Mouse (Mus musculus): ENCODE measurements around the gene Phykpl. TPM values are rescaled to one million over a fixed set of nuclear protein-coding genes. Genes with fewer than 3 reads are reported as not detected.

The Phykpl gene
- polyA plus RNA-seq (2016; fragmentation: Nextera tagmentation; extraction: Ambion mirVana), result 13.5 and 14.6 TPM in 2 replicates

- peak within 1 kb of the TSS; percentile 93 for H3K27ac ChIP-seq
- H3K9me3 ChIP-seq, result no peaks in the 10 kb centered on the region
- under 1% methylated on average over 59 of the region's 59 CpGs for whole genome bisulfite sequencing
These were observed at the start of gene Phykpl for GRCm38 (mm10) chr11:51584431-51585248. Phykpl (plus strand) TSS chr11:51584757.

GRCm38 (mm10) chr11:51538388-51538787, 46.2 kb upstream of the Phykpl start:
- 46% methylated on average over 7 of the region's 7 CpGs for WGBS
- no peak for DNase-seq (ENCODE audit: low spot score)

More at GRCm38 (mm10) chr11:51584431-51585248, at the start of gene Phykpl:
- Histone ChIP-seq H3K36me3 (peaks cover 46% of the 10 kb centered on the region), H3K27me3 (ENCODE audit: insufficient read depth, poor library complexity, severe bottlenecking) (no peaks in the 10 kb centered on the region), H3K4me3 (peak within 1 kb of the TSS; percentile 68), H3K4me1 (replicated peaks) (peaks cover 41% of the 10 kb centered on the region)
- DNase-seq (ENCODE audit: low spot score), result peak; percentile 98

GRCm38 (mm10) chr11:51538919-51539758, 45.4 kb upstream of the Phykpl start:
- peak; percentile 38 for DNase-seq (ENCODE audit: low spot score)
- no peaks in the 10 kb centered on the region for H3K36me3 ChIP-seq
- H3K27ac ChIP-seq, result peak overlapping the region; percentile 40; the same call in 1 of the 2 replicates
- H3K4me1 ChIP-seq (replicated peaks), result peaks cover 50% of the 10 kb centered on the region
- no peak overlapping the region for H3K4me3 ChIP-seq
- 0 out of 2 replicates have a peak, but pooled peaks cover 2% of the 10 kb centered on the region for H3K27me3 ChIP-seq (ENCODE audit: insufficient read depth, poor library complexity, severe bottlenecking)
- WGBS, result 63% methylated on average over 13 of the region's 13 CpGs
- no peaks in the 10 kb centered on the region for H3K9me3 ChIP-seq

More at GRCm38 (mm10) chr11:51538388-51538787, 46.2 kb upstream of the Phykpl start:
- Histone ChIP-seq H3K36me3 (no peaks in the 10 kb centered on the region), H3K4me3 (no peak overlapping the region), H3K27me3 (ENCODE audit: insufficient read depth, poor library complexity, severe bottlenecking) (0 out of 2 replicates have a peak, but pooled peaks cover 2% of the 10 kb centered on the region), H3K27ac (peak overlapping the region; percentile 35; the same call in 1 of the 2 replicates), H3K9me3 (no peaks in the 10 kb centered on the region), H3K4me1 (replicated peaks) (peaks cover 48% of the 10 kb centered on the region)

- 13% methylated on average over 10 of the region's 10 CpGs for WGBS
- no peak overlapping the region for H3K27ac ChIP-seq
- DNase-seq (ENCODE audit: low spot score), result peak; percentile 97
These were observed 44.7 kb upstream of the Phykpl start for GRCm38 (mm10) chr11:51539759-51540282.

GRCm38 (mm10) chr11:51542424-51542823, 42.1 kb upstream of the Phykpl start:
- Histone ChIP-seq H3K27me3 (ENCODE audit: insufficient read depth, poor library complexity, severe bottlenecking) (no peaks in the 10 kb centered on the region), H3K4me1 (replicated peaks) (peaks cover 49% of the 10 kb centered on the region), H3K27ac (peak overlapping the region; percentile 69), H3K4me3 (no peak overlapping the region), H3K36me3 (no peaks in the 10 kb centered on the region), H3K9me3 (no peaks in the 10 kb centered on the region)
- DNase-seq (ENCODE audit: low spot score), result peak; percentile 70
- 36% methylated on average over 9 of the region's 9 CpGs for WGBS

More at GRCm38 (mm10) chr11:51539759-51540282, 44.7 kb upstream of the Phykpl start:
- Histone ChIP-seq H3K9me3 (no peaks in the 10 kb centered on the region), H3K36me3 (no peaks in the 10 kb centered on the region), H3K4me1 (replicated peaks) (peaks cover 50% of the 10 kb centered on the region), H3K27me3 (ENCODE audit: insufficient read depth, poor library complexity, severe bottlenecking) (0 out of 2 replicates have a peak, but pooled peaks cover 2% of the 10 kb centered on the region), H3K4me3 (no peak overlapping the region)

- H3K4me1 ChIP-seq (replicated peaks), result peaks cover 38% of the 10 kb centered on the region
- DNase-seq (ENCODE audit: low spot score), result peak; percentile 75
- no peaks in the 10 kb centered on the region for H3K27me3 ChIP-seq (ENCODE audit: insufficient read depth, poor library complexity, severe bottlenecking)
- H3K4me3 ChIP-seq, result no peak overlapping the region
- no peaks in the 10 kb centered on the region for H3K9me3 ChIP-seq
- WGBS, result 37% methylated on average over 7 of the region's 7 CpGs
- no peak overlapping the region for H3K27ac ChIP-seq
- no peaks in the 10 kb centered on the region for H3K36me3 ChIP-seq
These were observed 41.0 kb upstream of the Phykpl start for GRCm38 (mm10) chr11:51543487-51544050.

- Histone ChIP-seq H3K4me3 (no peak overlapping the region), H3K27me3 (ENCODE audit: insufficient read depth, poor library complexity, severe bottlenecking) (no peaks in the 10 kb centered on the region), H3K4me1 (replicated peaks) (peaks cover 36% of the 10 kb centered on the region), H3K9me3 (no peaks in the 10 kb centered on the region), H3K27ac (no peak overlapping the region), H3K36me3 (no peaks in the 10 kb centered on the region)
- DNase-seq (ENCODE audit: low spot score), result no peak
- WGBS, result 66% methylated on average over 2 of the region's 2 CpGs
These were observed 40.1 kb upstream of the Phykpl start for GRCm38 (mm10) chr11:51544413-51544812.

GRCm38 (mm10) chr11:51545811-51546210, 38.7 kb upstream of the Phykpl start:
- Histone ChIP-seq H3K27me3 (ENCODE audit: insufficient read depth, poor library complexity, severe bottlenecking) (no peaks in the 10 kb centered on the region), H3K4me3 (no peak overlapping the region), H3K9me3 (no peaks in the 10 kb centered on the region), H3K36me3 (no peaks in the 10 kb centered on the region), H3K4me1 (replicated peaks) (peaks cover 36% of the 10 kb centered on the region), H3K27ac (0 out of 2 replicates have a peak overlapping the region, but pooled peaks have one; percentile 16)
- WGBS, result 59% methylated on average over 4 of the region's 4 CpGs
- no peak for DNase-seq (ENCODE audit: low spot score)

GRCm38 (mm10) chr11:51551253-51551652, 33.3 kb upstream of the Phykpl start:
- Histone ChIP-seq H3K9me3 (no peaks in the 10 kb centered on the region), H3K4me3 (no peak overlapping the region), H3K36me3 (no peaks in the 10 kb centered on the region), H3K4me1 (replicated peaks) (peaks cover 25% of the 10 kb centered on the region; the same call in 1 of the 2 replicates), H3K27ac (no peak overlapping the region), H3K27me3 (ENCODE audit: insufficient read depth, poor library complexity, severe bottlenecking) (no peaks in the 10 kb centered on the region)
- WGBS, result 85% methylated on average over 5 of the region's 5 CpGs
- no peak for DNase-seq (ENCODE audit: low spot score)

- peaks cover 25% of the 10 kb centered on the region; the same call in 1 of the 2 replicates for H3K4me1 ChIP-seq (replicated peaks)
- H3K36me3 ChIP-seq, result no peaks in the 10 kb centered on the region
- H3K9me3 ChIP-seq, result no peaks in the 10 kb centered on the region
- peak; percentile 32 for DNase-seq (ENCODE audit: low spot score)
- WGBS, result 68% methylated on average over 3 of the region's 3 CpGs
- no peak overlapping the region for H3K27ac ChIP-seq
- H3K27me3 ChIP-seq (ENCODE audit: insufficient read depth, poor library complexity, severe bottlenecking), result no peaks in the 10 kb centered on the region
- H3K4me3 ChIP-seq, result no peak overlapping the region
These were observed 32.5 kb upstream of the Phykpl start for GRCm38 (mm10) chr11:51552091-51552490.

GRCm38 (mm10) chr11:51554590-51554989, 30.0 kb upstream of the Phykpl start:
- Histone ChIP-seq H3K4me1 (replicated peaks) (peaks cover 17% of the 10 kb centered on the region; the same call in 1 of the 2 replicates), H3K4me3 (no peak overlapping the region), H3K9me3 (no peaks in the 10 kb centered on the region), H3K36me3 (no peaks in the 10 kb centered on the region), H3K27ac (no peak overlapping the region), H3K27me3 (ENCODE audit: insufficient read depth, poor library complexity, severe bottlenecking) (no peaks in the 10 kb centered on the region)
- WGBS, result 79% methylated on average over 10 of the region's 10 CpGs
- DNase-seq (ENCODE audit: low spot score), result no peak

GRCm38 (mm10) chr11:51555066-51555465, 29.5 kb upstream of the Phykpl start:
- Histone ChIP-seq H3K27me3 (ENCODE audit: insufficient read depth, poor library complexity, severe bottlenecking) (no peaks in the 10 kb centered on the region), H3K4me3 (no peak overlapping the region), H3K27ac (no peak overlapping the region), H3K9me3 (no peaks in the 10 kb centered on the region), H3K4me1 (replicated peaks) (peaks cover 17% of the 10 kb centered on the region; the same call in 1 of the 2 replicates), H3K36me3 (no peaks in the 10 kb centered on the region)
- WGBS, result 71% methylated on average over 2 of the region's 2 CpGs
- no peak for DNase-seq (ENCODE audit: low spot score)
